Mouse (Mus musculus): Measurements from ENCODE around the gene Cops3. TPM values are rescaled to one million over a fixed set of nuclear protein-coding genes. Genes with fewer than 3 reads are reported as not detected.

Cops3 gene
- polyA plus RNA-seq, 1 experiment from 2014 or later = 149 TPM

- H3K9ac ChIP-seq = no peak overlapping the region
- ATAC-seq = no peak
- 78% methylated on average over 4 of the region's 4 CpGs for WGBS (ENCODE audit: insufficient replicate concordance)
- no peaks in the 10 kb centered on the region for H3K9me3 ChIP-seq (replicated peaks)
- no peak overlapping the region for H3K27ac ChIP-seq
- H3K4me3 ChIP-seq = no peak overlapping the region
- H3K27me3 ChIP-seq (replicated peaks) = no peaks in the 10 kb centered on the region
- H3K4me2 ChIP-seq = no peak overlapping the region
- peaks cover 90% of the 10 kb centered on the region for H3K36me3 ChIP-seq
- H3K4me1 ChIP-seq = no peaks in the 10 kb centered on the region
Measured at GRCm38 (mm10) chr11:59772902-59773301, 66.7 kb downstream of the Cops3 start.

GRCm38 (mm10) chr11:59772291-59772690 is 67.3 kb downstream of the Cops3 start:
- 71% methylated on average over 2 of the region's 2 CpGs for WGBS (ENCODE audit: insufficient replicate concordance)
- Histone ChIP-seq H3K27me3 (replicated peaks) (no peaks in the 10 kb centered on the region), H3K4me3 (no peak overlapping the region), H3K4me1 (no peaks in the 10 kb centered on the region), H3K9ac (no peak overlapping the region), H3K4me2 (no peak overlapping the region), H3K36me3 (peaks cover 92% of the 10 kb centered on the region), H3K27ac (no peak overlapping the region), H3K9me3 (replicated peaks) (no peaks in the 10 kb centered on the region)
- no peak for ATAC-seq

GRCm38 (mm10) chr11:59770753-59771152 is 68.9 kb downstream of the Cops3 start:
- Histone ChIP-seq H3K27ac (no peak overlapping the region), H3K4me2 (no peak overlapping the region), H3K4me1 (no peaks in the 10 kb centered on the region), H3K9ac (no peak overlapping the region), H3K9me3 (replicated peaks) (no peaks in the 10 kb centered on the region), H3K36me3 (peaks cover 94% of the 10 kb centered on the region), H3K4me3 (no peak overlapping the region), H3K27me3 (replicated peaks) (no peaks in the 10 kb centered on the region)
- no peak for ATAC-seq
- WGBS (ENCODE audit: insufficient replicate concordance) = 49% methylated on average over 7 of the region's 7 CpGs

- 61% methylated on average over 6 of the region's 6 CpGs for WGBS (ENCODE audit: insufficient replicate concordance)
- no peak for ATAC-seq
Measured at GRCm38 (mm10) chr11:59769738-59770137, 69.9 kb downstream of the Cops3 start.

GRCm38 (mm10) chr11:59769307-59769706 is 70.3 kb downstream of the Cops3 start:
- H3K4me1 ChIP-seq = no peaks in the 10 kb centered on the region
- peaks cover 96% of the 10 kb centered on the region for H3K36me3 ChIP-seq
- H3K9me3 ChIP-seq (replicated peaks) = no peaks in the 10 kb centered on the region
- ATAC-seq = no peak
- no peak overlapping the region for H3K9ac ChIP-seq
- H3K27me3 ChIP-seq (replicated peaks) = no peaks in the 10 kb centered on the region
- H3K27ac ChIP-seq = no peak overlapping the region
- 78% methylated on average over 2 of the region's 2 CpGs for WGBS (ENCODE audit: insufficient replicate concordance)
- H3K4me3 ChIP-seq = no peak overlapping the region
- H3K4me2 ChIP-seq = no peak overlapping the region

More at GRCm38 (mm10) chr11:59769738-59770137, 69.9 kb downstream of the Cops3 start:
- no peak overlapping the region for H3K9ac ChIP-seq
- no peaks in the 10 kb centered on the region for H3K27me3 ChIP-seq (replicated peaks)
- no peak overlapping the region for H3K4me3 ChIP-seq
- no peak overlapping the region for H3K27ac ChIP-seq
- peaks cover 96% of the 10 kb centered on the region for H3K36me3 ChIP-seq
- no peaks in the 10 kb centered on the region for H3K4me1 ChIP-seq
- no peaks in the 10 kb centered on the region for H3K9me3 ChIP-seq (replicated peaks)
- no peak overlapping the region for H3K4me2 ChIP-seq

Other genes starting within 250 kb of the Cops3 start
- not detected in 2 replicates for gene Olfr223, start 246.5 kb downstream of the Cops3 start, polyA plus RNA-seq (2016; fragmentation: Nextera tagmentation; extraction: Ambion mirVana)
- gene Mprip, start 178.5 kb downstream of the Cops3 start, polyA plus RNA-seq (2016; fragmentation: Nextera tagmentation; extraction: Ambion mirVana) = 36.4 and 38.5 TPM in 2 replicates
- gene Pld6, start 52.2 kb downstream of the Cops3 start, polyA plus RNA-seq (2016; fragmentation: Nextera tagmentation; extraction: Ambion mirVana) = 2.4 and 3.1 TPM in 2 replicates
- 15.9 and 19.8 TPM in 2 replicates for gene Flcn, start 29.8 kb downstream of the Cops3 start, polyA plus RNA-seq (2016; fragmentation: Nextera tagmentation; extraction: Ambion mirVana)
- 16.4 and 18.6 TPM in 2 replicates for gene Nt5m, start 391 bp downstream of the Cops3 start, polyA plus RNA-seq (2016; fragmentation: Nextera tagmentation; extraction: Ambion mirVana)
- 29.5 and 30.1 TPM in 2 replicates for gene Med9, start 108.4 kb upstream of the Cops3 start, polyA plus RNA-seq (2016; fragmentation: Nextera tagmentation; extraction: Ambion mirVana)
- 0.97 and 1.2 TPM in 2 replicates for gene Rasd1, start 125.1 kb upstream of the Cops3 start, polyA plus RNA-seq (2016; fragmentation: Nextera tagmentation; extraction: Ambion mirVana)
- gene Pemt, start 206.7 kb upstream of the Cops3 start, polyA plus RNA-seq (2016; fragmentation: Nextera tagmentation; extraction: Ambion mirVana) = 7.3 and 8.1 TPM in 2 replicates